9 mouse cellular contexts compared by ENCODE assay signal in genomic region chr12:56689736-56690135, GRCm38 (mm10). TPM values are rescaled to one million over a fixed set of nuclear protein-coding genes. Genes with fewer than 3 reads are reported as not detected.
DNase-seq lines count a peak whose midpoint lies in the region; ATAC-seq and TF ChIP-seq lines count a peak whose summit lies in the region.
"Had no signal": no experiment of that assay in that cellular context is flagged by ENCODE, and none has a peak within 500 bp of the region (broad histone marks: within the 10 kb centered on the region; RNA-seq: fewer than 3 reads in every experiment).

No protein-coding gene starts in this region.

- H3K4me3 ChIP-seq in lung, postnatal 0 days (ENCODE audit: low read depth, low read length) = no peak overlapping the region
- no peak overlapping the region for H3K4me3 ChIP-seq in hindbrain, postnatal 0 days (ENCODE audit: low read length)
- no peak overlapping the region for H3K4me3 ChIP-seq in stomach, embryonic 15.5 days (replicated peaks)
- H3K4me3 ChIP-seq: myocyte had no signal

- no peak overlapping the region for H3K27ac ChIP-seq in lung, postnatal 0 days (ENCODE audit: low read length)
- H3K27ac ChIP-seq in hindbrain, postnatal 0 days = no peak overlapping the region
- no peak overlapping the region for H3K27ac ChIP-seq in stomach, embryonic 15.5 days

- TF ChIP-seq CTCF in lung, postnatal 0 days (IDR thresholded peaks at IDR 0.05) = peak; percentile 65
- peak; percentile 58 for TF ChIP-seq CTCF in hindbrain, postnatal 0 days (IDR thresholded peaks at IDR 0.05; ENCODE audit: low read depth)

- no peak for TF ChIP-seq EP300 in lung, postnatal 0 days (IDR thresholded peaks at IDR 0.05)

- no peak overlapping the region for H3K9ac ChIP-seq in lung, postnatal 0 days (replicated peaks; ENCODE audit: low read depth)
- no peak overlapping the region for H3K9ac ChIP-seq in hindbrain, postnatal 0 days (replicated peaks; ENCODE audit: low read length)
- no peak overlapping the region for H3K9ac ChIP-seq in stomach, embryonic 15.5 days

- no peaks in the 10 kb centered on the region for H3K9me3 ChIP-seq in lung, postnatal 0 days (ENCODE audit: low read length)
- no peaks in the 10 kb centered on the region for H3K9me3 ChIP-seq in hindbrain, postnatal 0 days (ENCODE audit: low read length)
- H3K9me3 ChIP-seq in stomach, embryonic 15.5 days = no peaks in the 10 kb centered on the region

- under 1% methylated on average over 25 of the region's 25 CpGs for WGBS in lung, postnatal 0 days
- WGBS in hindbrain, postnatal 0 days = 1% methylated on average over 25 of the region's 25 CpGs
- WGBS in stomach, embryonic 15.5 days = 2% methylated on average over 25 of the region's 25 CpGs

- no peak for ATAC-seq in lung, postnatal 0 days
- no peak for ATAC-seq in hindbrain, postnatal 0 days
- no peak for ATAC-seq in stomach, embryonic 15.5 days (ENCODE audit: insufficient read depth, low FRiP score, low read depth)

- H3K36me3 ChIP-seq in lung, postnatal 0 days (ENCODE audit: insufficient read depth, low read length) = no peaks in the 10 kb centered on the region
- H3K36me3 ChIP-seq in hindbrain, postnatal 0 days (ENCODE audit: insufficient read depth, low read length) = no peaks in the 10 kb centered on the region
- no peaks in the 10 kb centered on the region for H3K36me3 ChIP-seq in stomach, embryonic 15.5 days

- no peak overlapping the region for H3K4me2 ChIP-seq in lung, postnatal 0 days (replicated peaks; ENCODE audit: low read depth, low read length)
- H3K4me2 ChIP-seq in hindbrain, postnatal 0 days (ENCODE audit: low read depth, low read length) = no peak overlapping the region
- H3K4me2 ChIP-seq in stomach, embryonic 15.5 days = 0 out of 2 replicates have a peak overlapping the region, but pooled peaks have one; percentile 4

- H3K4me1 ChIP-seq in lung, postnatal 0 days (ENCODE audit: insufficient read depth, low read depth, low read length) = peaks cover 6% of the 10 kb centered on the region; the same call in 1 of the 2 replicates
- no peaks in the 10 kb centered on the region for H3K4me1 ChIP-seq in hindbrain, postnatal 0 days (ENCODE audit: insufficient read depth, low read length)
- H3K4me1 ChIP-seq in stomach, embryonic 15.5 days = peaks cover 11% of the 10 kb centered on the region; the same call in 1 of the 2 replicates

- peak; percentile 33 to 55 for DNase-seq in cerebellum, postnatal 14 days
- no peak for DNase-seq in cerebellum, adult 11-12 months
- DNase-seq in lung, postnatal 0 days (ENCODE audit: low spot score) = no peak
- no peak for DNase-seq in lung, postnatal 25 days (ENCODE audit: low spot score)
- peak; percentile 56 for DNase-seq in hindbrain, postnatal 0 days (ENCODE audit: low spot score)
- DNase-seq in cerebellum, adult 9-10 months = no peak
- no peak for DNase-seq in ovary, postnatal 14 days (ENCODE audit: low spot score)

- H3K27me3 ChIP-seq in lung, postnatal 0 days (replicated peaks; ENCODE audit: insufficient read depth, low read length) = peaks cover 83% of the 10 kb centered on the region
- H3K27me3 ChIP-seq in hindbrain, postnatal 0 days (ENCODE audit: insufficient read depth, low read length) = peaks cover 93% of the 10 kb centered on the region
- H3K27me3 ChIP-seq in stomach, embryonic 15.5 days (replicated peaks) = peaks cover 80% of the 10 kb centered on the region

RNA-seq across cellular contexts. Expression of gene Pax9, which starts 1.8 kb away (rescaled TPM):
- 0.05 and 0.11 TPM in 2 replicates for polyA plus RNA-seq in lung, postnatal 0 days (2015; fragmentation: Nextera tagmentation; extraction: Ambion mirVana)
- not detected in 2 replicates for total RNA-seq in hindbrain, postnatal 0 days (2014; rRNA removed)
- polyA plus RNA-seq in hindbrain, postnatal 0 days (2015; fragmentation: Nextera tagmentation; extraction: Ambion mirVana) = not detected in 2 replicates
- 1.9 and 2.8 TPM in 2 replicates for polyA plus RNA-seq in stomach, embryonic 15.5 days (2015; fragmentation: Nextera tagmentation; extraction: Ambion mirVana)

Comparison
In these comparisons a context has a peak if more than half of its experiments do, and no peak if none do; other contexts are left out.
1. DNase-seq: peak in cerebellum, postnatal 14 days (2 of 2) and hindbrain, postnatal 0 days (single experiment); none in cerebellum, adult 11-12 months (single experiment), lung, postnatal 0 days (single experiment), lung, postnatal 25 days (single experiment), cerebellum, adult 9-10 months (single experiment) and ovary, postnatal 14 days (single experiment).